Mouse (Mus musculus) ES-Bruce4 (cell line): Measurements from ENCODE around the gene Il21r. TPM values are rescaled to one million over a fixed set of nuclear protein-coding genes. Genes with fewer than 3 reads are reported as not detected.

Source experiments
- H3K27ac ChIP-seq: 2 replicates; pipeline ENCODE4 v1.5.1; 2012; ENCODE audit warnings: low read length, inconsistent platforms; ENCODE audit not compliant: insufficient read depth
- H3K27me3 ChIP-seq: 2 replicates; pipeline ENCODE4 v1.6.1; 2012; ENCODE audit warnings: mild to moderate bottlenecking, low read length, inconsistent platforms; ENCODE audit not compliant: control insufficient read depth, poor library complexity, insufficient read depth, severe bottlenecking
- H3K36me3 ChIP-seq: 2 replicates; pipeline ENCODE4 v1.6.1; 2012; ENCODE audit warnings: inconsistent platforms, mild to moderate bottlenecking, low read length, moderate library complexity; ENCODE audit not compliant: control insufficient read depth, poor library complexity, insufficient read depth, severe bottlenecking
- H3K4me1 ChIP-seq: one replicate; pipeline ENCODE4 v1.8.1; 2011; ENCODE audit warnings: low read length; ENCODE audit not compliant: control insufficient read depth, insufficient read depth
- H3K4me3 ChIP-seq: 2 replicates; pipeline ENCODE4 v1.5.1; 2011; ENCODE audit warnings: low read depth, mild to moderate bottlenecking, low read length
- H3K9ac ChIP-seq: 2 replicates; pipeline ENCODE4 v1.6.1; 2012; ENCODE audit warnings: low read depth, mild to moderate bottlenecking, inconsistent platforms; ENCODE audit not compliant: poor library complexity, severe bottlenecking
- H3K9me3 ChIP-seq: replicated peaks from 2 replicates; pipeline ENCODE4 v1.6.1; 2012; ENCODE audit warnings: mild to moderate bottlenecking, low read length, inconsistent platforms; ENCODE audit not compliant: control insufficient read depth, poor library complexity, insufficient read depth, severe bottlenecking
- CTCF ChIP-seq: IDR thresholded peaks from one replicate; pipeline ENCODE4 v1.8.1; 2011; ENCODE audit warnings: low read depth, low read length
- EP300 ChIP-seq: IDR thresholded peaks from 2 replicates; pipeline ENCODE4 v1.6.1; 2011; ENCODE audit warnings: low read depth, low read length; ENCODE audit not compliant: insufficient read depth
- POLR2A ChIP-seq: IDR thresholded peaks from one replicate; pipeline ENCODE4 v1.8.1; 2011; ENCODE audit warnings: low read length; ENCODE audit not compliant: insufficient read depth
- polyA plus RNA-seq: library from polyadenylated mRNA; stranded (reverse); fragments of >200 nt; gene quantifications from 2 replicates; pipeline ENCODE4 v1.2.4, GENCODE M21; 2011; ENCODE audit warnings: low read depth; ENCODE audit not compliant: missing spikeins, insufficient read depth, insufficient read length

Gene Il21r
- polyA plus RNA-seq, 1 experiment, result not detected

- H3K9ac ChIP-seq, result no peak overlapping the region
- H3K9me3 ChIP-seq, result no peaks in the 10 kb centered on the region
- H3K27ac ChIP-seq, result no peak overlapping the region
- H3K4me3 ChIP-seq, result no peak overlapping the region
- no peaks in the 10 kb centered on the region for H3K36me3 ChIP-seq
- no peaks in the 10 kb centered on the region for H3K4me1 ChIP-seq
- TF ChIP-seq EP300 (no peak), POLR2A (no peak), CTCF (no peak)
- no peaks in the 10 kb centered on the region for H3K27me3 ChIP-seq
Observed at GRCm38 (mm10) chr7:125622741-125623685, 19.8 kb downstream of the Il21r start.

- no peaks in the 10 kb centered on the region for H3K9me3 ChIP-seq
- no peaks in the 10 kb centered on the region for H3K4me1 ChIP-seq
- H3K4me3 ChIP-seq, result no peak overlapping the region
- no peaks in the 10 kb centered on the region for H3K36me3 ChIP-seq
- H3K9ac ChIP-seq, result no peak overlapping the region
- TF ChIP-seq EP300 (no peak), POLR2A (no peak), CTCF (no peak)
- no peak overlapping the region for H3K27ac ChIP-seq
- no peaks in the 10 kb centered on the region for H3K27me3 ChIP-seq
Observed at GRCm38 (mm10) chr7:125625219-125625618, 22.0 kb downstream of the Il21r start.

DNA sequence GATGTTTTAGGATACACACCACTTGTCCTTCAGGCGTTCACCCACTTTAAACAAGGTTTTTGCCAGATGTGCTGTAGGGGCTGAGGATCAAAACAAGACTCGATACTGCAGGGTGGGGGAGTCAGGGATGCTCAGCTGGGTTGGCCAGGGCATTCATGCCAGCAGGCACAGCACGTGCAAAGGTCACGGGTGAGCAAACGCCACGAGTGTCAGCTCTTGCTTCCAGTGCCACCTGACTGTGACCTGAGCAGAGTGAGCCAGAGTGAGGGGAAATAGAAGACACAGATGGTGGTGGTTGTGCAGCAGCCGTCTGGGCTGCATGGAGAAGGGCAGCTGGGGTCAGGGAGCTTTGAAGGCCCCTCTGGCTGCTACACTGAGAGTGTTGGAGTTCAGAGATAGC is 22.6 kb downstream of the Il21r start:
- Histone ChIP-seq H3K27ac (no peak overlapping the region), H3K9ac (no peak overlapping the region), H3K4me1 (no peaks in the 10 kb centered on the region), H3K36me3 (no peaks in the 10 kb centered on the region), H3K4me3 (no peak overlapping the region), H3K27me3 (no peaks in the 10 kb centered on the region), H3K9me3 (no peaks in the 10 kb centered on the region)
- TF ChIP-seq POLR2A (no peak), CTCF (no peak), EP300 (no peak)

- no peaks in the 10 kb centered on the region for H3K36me3 ChIP-seq
- no peaks in the 10 kb centered on the region for H3K4me1 ChIP-seq
- H3K27ac ChIP-seq, result no peak overlapping the region
- H3K27me3 ChIP-seq, result no peaks in the 10 kb centered on the region
- no peak overlapping the region for H3K4me3 ChIP-seq
- TF ChIP-seq POLR2A, result no peak
- no peak for TF ChIP-seq EP300
- TF ChIP-seq CTCF, result no peak
- H3K9me3 ChIP-seq, result no peaks in the 10 kb centered on the region
- H3K9ac ChIP-seq, result no peak overlapping the region
Observed at GRCm38 (mm10) chr7:125630317-125630716, 27.1 kb downstream of the Il21r start.

DNA sequence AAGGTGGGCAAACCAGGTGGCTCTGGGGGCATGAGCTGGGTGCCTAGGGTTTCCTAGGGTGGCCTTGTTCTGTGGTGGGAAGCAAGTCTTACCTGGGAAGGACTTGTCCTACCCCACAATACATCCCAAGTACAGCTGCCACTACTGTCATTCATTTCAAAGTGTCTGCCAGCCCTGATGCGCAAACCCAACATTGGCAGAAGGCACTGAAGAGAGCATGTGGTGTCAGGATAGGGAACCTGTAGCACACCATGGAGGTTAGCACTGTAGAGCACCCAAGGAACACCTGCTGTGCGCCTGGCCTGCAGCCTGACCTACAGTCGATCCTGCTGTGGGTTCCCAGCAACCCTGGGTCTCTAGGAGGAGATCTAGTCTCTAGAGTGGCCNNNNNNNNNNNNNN is 27.8 kb downstream of the Il21r start:
- Histone ChIP-seq H3K9me3 (no peaks in the 10 kb centered on the region), H3K4me3 (no peak overlapping the region), H3K9ac (no peak overlapping the region), H3K4me1 (no peaks in the 10 kb centered on the region), H3K27ac (no peak overlapping the region), H3K27me3 (no peaks in the 10 kb centered on the region), H3K36me3 (no peaks in the 10 kb centered on the region)
- TF ChIP-seq EP300 (no peak), CTCF (no peak), POLR2A (no peak)

DNA sequence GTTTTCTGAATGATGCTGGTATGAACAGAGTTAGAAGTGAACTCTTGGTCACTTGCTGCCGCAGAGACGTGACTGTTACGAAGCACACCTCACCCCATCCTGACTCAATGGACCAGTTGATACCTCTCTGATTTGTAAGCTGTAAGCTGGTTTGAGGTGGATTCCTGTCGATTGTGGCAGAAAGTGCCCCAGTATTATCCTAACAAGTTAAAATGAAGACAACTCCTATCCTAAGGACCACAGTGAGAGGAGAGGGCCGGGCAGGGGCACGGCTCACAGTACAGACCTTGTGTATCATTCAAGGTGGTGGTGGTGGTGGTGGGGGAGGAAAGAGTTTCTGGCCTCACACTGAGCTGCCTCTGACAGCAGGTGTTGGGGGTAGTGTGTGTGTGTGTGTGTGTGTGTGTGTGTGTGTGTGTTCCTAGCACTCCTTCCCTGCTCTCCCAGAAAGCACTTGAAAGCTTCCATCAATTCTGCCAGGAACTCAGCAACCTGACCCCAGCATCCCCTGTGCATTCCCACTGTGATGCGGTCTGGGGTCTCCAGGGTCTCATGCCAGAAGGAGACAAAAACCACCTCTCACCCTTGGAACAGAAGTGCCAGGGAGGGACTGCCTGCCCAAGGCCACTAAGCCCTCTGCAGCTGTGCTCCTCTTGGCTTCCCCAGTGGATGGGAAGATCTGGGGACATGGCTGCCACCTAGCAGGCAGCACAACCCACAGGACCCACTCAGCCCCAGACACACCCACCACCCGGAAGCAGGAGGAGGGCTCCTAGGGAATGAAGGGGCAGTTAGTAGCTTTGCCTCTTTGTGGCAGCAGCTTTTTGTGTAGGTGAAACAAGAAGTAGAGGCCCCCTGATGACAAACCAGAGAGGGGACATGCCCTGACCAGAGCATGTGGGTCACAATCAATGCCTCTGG is 34.3 kb downstream of the Il21r start:
- Histone ChIP-seq H3K36me3 (no peaks in the 10 kb centered on the region), H3K9ac (no peak overlapping the region), H3K27me3 (no peaks in the 10 kb centered on the region), H3K27ac (no peak overlapping the region), H3K9me3 (no peaks in the 10 kb centered on the region), H3K4me1 (no peaks in the 10 kb centered on the region), H3K4me3 (no peak overlapping the region)
- TF ChIP-seq POLR2A, result no peak
- no peak for TF ChIP-seq CTCF
- no peak for TF ChIP-seq EP300
